Mouse (Mus musculus): ENCODE data around the gene Otulin.
A peak's percentile ranks its signal among the peaks of the same experiment; 100 is the strongest.

The Otulin gene

GRCm38 (mm10) chr15:27657866-27658265 lies 27.4 kb upstream of the Otulin start:
- DNase-seq (ENCODE audit: low spot score) = no peak

GRCm38 (mm10) chr15:27656626-27657025 lies 26.1 kb upstream of the Otulin start:
- no peak for DNase-seq (ENCODE audit: low spot score)

DNA sequence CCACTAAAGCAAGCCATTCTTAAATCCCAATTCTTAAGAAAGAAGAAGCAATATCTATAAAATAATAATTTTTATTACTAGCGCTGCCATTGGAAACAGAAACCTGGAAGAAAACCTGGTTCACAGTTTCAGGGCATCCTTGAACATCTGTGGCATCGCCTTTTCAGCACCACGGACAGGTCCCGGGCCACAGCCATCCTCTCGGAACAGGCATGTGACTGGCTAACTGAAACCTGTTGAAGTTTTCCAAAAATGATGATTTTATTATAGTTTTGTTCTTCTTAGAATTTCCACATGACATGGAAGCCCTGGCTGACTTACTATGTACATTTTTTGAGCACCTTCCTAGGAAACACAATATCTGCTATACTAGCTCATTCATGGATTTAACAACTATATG lies 24.5 kb upstream of the Otulin start:
- DNase-seq (ENCODE audit: low spot score) = peak; percentile 47

DNA sequence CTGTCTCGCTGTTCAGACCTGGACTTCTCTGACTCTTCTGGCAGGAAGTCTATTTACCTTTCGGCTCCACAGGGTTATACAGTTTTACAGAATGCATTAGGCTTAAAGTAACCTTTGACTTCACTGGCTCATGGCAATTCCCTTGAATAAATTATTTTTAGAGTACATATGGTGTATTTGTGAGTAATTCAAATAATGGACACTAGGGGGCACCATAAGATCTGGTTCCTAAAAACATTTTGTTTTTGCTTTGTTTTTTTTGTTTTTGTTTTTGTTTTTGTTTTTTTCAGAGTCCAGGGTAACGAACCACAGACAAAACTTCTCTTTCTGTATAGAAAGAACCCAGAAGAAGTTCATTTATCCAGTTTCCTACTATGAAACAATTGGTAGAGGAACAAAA lies 17.2 kb upstream of the Otulin start:
- no peak for DNase-seq (ENCODE audit: low spot score)

DNA sequence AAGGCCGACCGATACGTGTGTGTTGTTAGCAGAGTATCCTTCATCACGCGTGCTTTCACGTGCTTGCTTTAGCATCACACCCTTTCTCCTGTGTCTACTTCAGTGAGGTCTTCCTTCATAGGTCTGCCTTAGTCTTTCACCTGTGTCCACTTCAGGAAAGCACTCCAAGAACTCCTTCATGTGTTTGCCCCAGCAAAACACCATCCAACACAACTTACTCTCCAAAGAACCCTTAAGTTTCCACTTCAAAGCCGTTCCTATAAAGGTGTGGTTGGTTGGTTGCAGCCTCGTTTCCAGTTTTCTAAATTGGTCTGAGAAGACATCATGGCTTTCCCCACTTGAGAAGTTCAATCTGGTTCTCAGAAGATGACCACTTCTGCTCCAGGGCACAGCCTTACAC lies 16.2 kb upstream of the Otulin start:
- DNase-seq (ENCODE audit: low spot score) = no peak

GRCm38 (mm10) chr15:27645250-27645649 lies 14.8 kb upstream of the Otulin start:
- no peak for DNase-seq (ENCODE audit: low spot score)

GRCm38 (mm10) chr15:27642895-27643294 lies 12.4 kb upstream of the Otulin start:
- DNase-seq (ENCODE audit: low spot score) = peak; percentile 40

DNA sequence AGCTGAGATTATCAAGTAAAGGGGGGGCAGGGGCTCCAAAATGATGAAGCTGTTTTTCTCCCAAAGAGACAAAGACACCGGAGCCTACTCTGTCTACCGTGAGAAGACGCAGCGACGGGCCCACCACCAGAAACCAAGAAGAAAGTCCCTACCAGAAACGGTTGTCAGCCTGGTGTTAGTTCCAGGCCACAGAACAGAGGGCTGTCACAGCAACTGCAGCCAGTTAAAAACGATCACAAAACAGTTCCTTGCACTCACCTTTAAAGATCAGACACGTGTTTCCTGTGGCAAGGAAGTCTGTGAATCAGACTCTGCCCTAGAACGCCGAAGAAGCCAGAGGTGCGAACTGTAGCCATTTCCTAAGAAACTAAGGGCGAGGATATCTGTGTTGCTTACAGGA lies 10.7 kb upstream of the Otulin start:
- DNase-seq (ENCODE audit: low spot score) = no peak

- peak; percentile 27 for DNase-seq (ENCODE audit: low spot score)
Observed at GRCm38 (mm10) chr15:27633941-27634900, 3.7 kb upstream of the Otulin start.

DNA sequence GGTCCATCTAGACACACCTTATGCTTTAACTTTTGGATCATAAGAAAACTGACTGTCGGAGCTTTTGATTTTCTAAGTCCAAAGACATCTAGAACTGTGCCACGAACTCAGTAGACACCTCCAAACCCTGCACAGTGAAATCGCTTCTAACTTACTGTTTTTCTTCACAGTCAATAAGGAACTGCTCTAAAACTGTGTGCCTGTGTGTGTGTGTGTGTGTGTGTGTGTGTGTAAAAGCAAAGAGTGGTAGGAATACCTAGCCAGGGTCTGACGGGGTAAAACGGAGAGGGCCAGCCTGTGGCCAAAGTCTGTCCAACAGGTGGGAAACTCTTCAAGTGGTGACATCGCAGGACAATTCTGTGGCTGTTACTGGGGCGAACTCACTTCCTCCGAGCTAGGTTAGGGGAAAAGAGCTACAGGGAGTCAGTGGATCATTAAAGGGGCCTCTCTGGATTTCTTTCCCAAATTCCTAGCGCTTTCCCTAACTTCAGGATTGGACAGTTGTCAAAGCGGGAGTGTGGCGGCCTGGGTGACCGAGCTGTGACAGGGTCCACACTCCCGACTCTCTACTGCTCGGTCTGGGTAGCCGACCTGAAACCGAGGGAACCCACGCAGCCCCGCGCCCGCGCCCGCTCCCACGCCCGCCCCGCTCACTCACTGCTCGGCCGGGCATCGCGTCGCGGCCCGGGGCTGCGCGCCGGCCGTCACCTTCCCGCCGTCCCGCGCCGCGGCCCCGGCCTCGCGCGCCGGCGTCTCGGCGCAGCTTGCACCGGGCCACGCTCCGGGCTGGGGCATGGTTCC lies 493 bp downstream of the Otulin start:
- DNase-seq (ENCODE audit: low spot score) = no peak

GRCm38 (mm10) chr15:27629046-27629445 lies 1.4 kb downstream of the Otulin start:
- DNase-seq (ENCODE audit: low spot score) = no peak

GRCm38 (mm10) chr15:27627794-27628193 lies 2.7 kb downstream of the Otulin start:
- DNase-seq (ENCODE audit: low spot score) = no peak

- DNase-seq (ENCODE audit: low spot score) = no peak
Observed at GRCm38 (mm10) chr15:27626314-27626713, 4.2 kb downstream of the Otulin start.

GRCm38 (mm10) chr15:27625890-27626255 lies 4.6 kb downstream of the Otulin start:
- DNase-seq (ENCODE audit: low spot score) = no peak

DNA sequence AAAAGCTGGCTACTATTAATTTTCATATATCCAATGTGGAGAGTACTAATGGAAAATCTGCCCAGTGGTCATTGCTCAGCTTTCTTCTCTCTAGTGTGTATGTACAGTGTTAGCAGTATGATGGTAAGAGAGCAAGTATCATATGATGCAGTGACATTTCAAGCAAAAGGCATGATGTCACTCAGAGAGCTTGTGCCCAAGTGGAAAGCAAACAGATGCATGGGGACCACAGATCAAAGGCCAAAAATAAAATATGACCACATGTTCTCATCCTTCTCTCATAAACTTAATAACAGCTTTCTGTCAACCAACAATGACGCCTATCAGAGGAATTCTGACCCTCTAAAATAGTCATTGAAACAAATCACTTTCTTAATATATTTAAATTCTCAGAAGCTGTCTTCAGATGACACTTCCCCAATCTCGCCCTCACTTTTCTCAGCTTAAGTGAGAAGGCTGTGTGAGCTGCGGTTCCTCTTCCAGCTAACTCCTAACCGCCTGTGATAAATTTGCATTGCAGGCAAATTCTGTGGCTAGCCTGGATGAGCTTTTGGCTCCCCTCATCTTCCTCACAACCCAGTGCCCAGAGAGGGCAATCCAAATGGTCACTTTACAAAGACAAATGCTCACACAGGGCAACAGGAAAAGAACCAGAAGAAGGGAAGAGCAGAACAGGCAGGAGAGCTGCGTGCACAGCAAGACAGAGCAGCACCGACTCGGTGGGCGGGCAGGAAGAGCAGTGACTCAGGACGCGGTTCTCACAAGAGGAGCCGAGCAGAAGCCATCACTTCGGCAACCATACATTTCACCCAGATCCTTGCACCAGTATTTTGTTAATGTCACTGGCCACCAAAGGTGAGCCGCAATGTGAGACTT lies 5.2 kb downstream of the Otulin start:
- DNase-seq (ENCODE audit: low spot score) = no peak

GRCm38 (mm10) chr15:27623286-27623685 lies 7.2 kb downstream of the Otulin start:
- DNase-seq (ENCODE audit: low spot score) = no peak

DNA sequence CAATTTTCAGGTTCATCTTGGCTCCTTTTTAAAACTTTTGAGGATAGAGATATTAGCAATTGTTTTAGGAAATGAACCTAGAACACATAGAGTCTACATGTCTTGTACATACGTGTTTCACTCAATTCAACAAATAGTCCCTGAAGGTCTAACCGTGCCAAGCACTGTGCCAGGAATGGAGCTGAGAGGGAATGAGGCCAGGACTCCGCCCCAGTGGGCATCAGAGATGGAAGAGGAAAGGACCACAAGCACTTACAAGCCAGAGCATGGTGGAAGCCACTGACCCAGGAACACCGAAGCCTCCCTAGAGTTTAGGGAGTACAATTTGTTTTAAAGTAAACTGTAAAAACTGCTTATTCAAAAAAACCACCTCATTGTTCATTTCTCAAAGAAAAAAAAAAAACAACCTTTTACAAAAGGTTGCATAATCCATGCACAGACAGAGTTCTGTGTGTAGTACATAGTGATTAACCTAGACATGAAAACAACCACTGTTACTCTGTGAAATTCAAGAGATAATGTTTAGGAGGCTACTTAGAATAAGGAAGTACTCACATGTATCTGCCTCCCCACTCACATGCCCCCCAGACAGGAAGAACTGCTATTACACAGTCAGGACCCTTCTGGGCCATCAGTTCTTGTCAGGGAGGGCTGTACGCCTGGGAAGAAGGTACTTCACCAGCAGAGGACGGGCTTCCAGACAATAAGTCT lies 9.9 kb downstream of the Otulin start:
- DNase-seq (ENCODE audit: low spot score) = no peak

- DNase-seq (ENCODE audit: low spot score) = no peak
Observed at GRCm38 (mm10) chr15:27619683-27620082, 10.8 kb downstream of the Otulin start.

DNA sequence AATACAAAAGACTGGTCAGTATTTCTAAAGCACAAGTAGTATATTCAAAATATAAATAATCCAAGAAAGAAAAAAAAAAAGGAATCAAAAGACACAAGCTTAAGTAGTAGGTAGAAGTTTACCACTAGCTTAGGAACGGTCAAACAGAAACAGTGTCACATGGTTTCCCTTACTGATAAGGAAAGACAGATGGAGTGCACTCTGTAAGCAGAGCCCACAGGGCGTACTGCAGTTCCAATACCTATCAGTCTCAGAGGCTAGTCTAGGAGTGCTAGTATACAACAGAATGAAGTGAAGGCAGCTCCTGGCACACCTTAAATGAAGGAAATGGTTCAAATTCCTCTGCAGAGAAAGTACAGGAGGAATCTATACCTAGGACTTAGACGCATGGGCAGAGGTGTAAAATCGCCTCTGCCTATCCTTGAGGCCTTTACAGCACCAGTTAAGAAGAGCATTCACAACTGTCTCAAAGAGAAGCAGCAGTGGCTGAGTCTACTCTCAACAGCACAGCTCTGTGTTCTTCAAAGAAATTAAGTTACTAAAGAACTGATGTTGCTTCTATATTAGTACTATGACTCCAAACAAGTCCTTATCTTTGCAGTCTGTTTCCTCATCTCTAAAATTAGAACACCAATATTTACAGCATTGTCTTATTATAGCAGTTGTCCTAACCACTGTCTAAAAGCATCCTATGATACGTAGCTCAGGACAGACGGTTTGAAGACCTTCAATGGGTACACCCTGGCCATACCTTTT lies 11.5 kb downstream of the Otulin start:
- no peak for DNase-seq (ENCODE audit: low spot score)

- no peak for DNase-seq (ENCODE audit: low spot score)
Observed at GRCm38 (mm10) chr15:27617227-27617626, 13.3 kb downstream of the Otulin start.

DNA sequence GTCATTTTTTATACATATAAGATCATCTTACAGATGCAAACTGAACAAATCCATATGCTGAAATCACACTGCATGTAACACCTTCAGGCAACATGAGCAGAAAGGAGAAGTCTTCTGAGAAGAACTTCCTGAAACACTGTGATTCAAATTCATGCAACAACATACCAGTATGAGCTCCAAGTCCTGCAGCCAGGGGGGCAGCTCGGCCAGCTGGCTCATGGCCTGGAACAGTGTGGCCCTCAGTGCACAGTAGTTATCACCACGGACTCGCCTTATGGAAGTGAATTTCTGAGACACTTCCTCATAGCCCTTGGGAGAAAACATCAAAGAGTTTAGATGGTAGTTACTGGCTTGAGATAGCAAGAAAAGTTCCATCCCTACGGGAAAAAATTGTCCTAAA lies 14.3 kb downstream of the Otulin start:
- peak; percentile 63 for DNase-seq (ENCODE audit: low spot score)
